Mouse (Mus musculus): ENCODE measurements around the gene Agbl4. TPM values are rescaled to one million over a fixed set of nuclear protein-coding genes. Genes with fewer than 3 reads are reported as not detected.

The Agbl4 gene
- polyA plus RNA-seq, 1 experiment from 2014 or later: 0.81 TPM

DNA sequence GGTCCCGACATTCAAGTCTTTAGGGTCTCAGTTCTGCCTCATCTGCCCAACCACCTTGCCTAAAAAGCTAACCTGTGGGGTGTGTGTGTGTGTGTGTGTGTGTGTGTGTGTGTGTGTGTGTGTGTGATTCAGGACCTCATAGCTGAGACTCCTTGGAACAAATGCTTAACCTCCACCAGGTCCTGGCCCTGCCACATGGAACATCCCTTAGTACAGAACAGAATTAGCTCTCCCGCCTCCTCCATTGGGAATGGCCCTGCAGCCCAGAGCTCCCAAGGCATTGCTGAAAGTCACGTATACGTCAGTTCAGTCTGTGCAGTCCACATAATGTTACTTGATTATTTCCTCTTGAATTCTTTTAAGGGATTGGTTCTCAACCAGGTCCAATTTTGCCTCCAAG lies 1120.7 kb downstream of the Agbl4 start:
- H3K27ac ChIP-seq (replicated peaks; ENCODE audit: low read depth, low read length): no peak overlapping the region
- H3K9ac ChIP-seq (ENCODE audit: low read depth, low read length): no peak overlapping the region
- H3K4me2 ChIP-seq (ENCODE audit: low read depth, low read length): no peak overlapping the region
- no peaks in the 10 kb centered on the region for H3K36me3 ChIP-seq (ENCODE audit: control insufficient read depth, insufficient read depth, low read length)
- H3K4me1 ChIP-seq (ENCODE audit: control insufficient read depth, insufficient read depth, low read length): no peaks in the 10 kb centered on the region; the same call in 1 of the 2 replicates
- ATAC-seq (ENCODE audit: low read depth) (no peak), DNase-seq (ENCODE audit: low spot score) (no peak)
- H3K9me3 ChIP-seq (ENCODE audit: control insufficient read depth, low read length): no peaks in the 10 kb centered on the region
- 82% methylated on average over 4 of the region's 4 CpGs for WGBS
- H3K27me3 ChIP-seq (replicated peaks; ENCODE audit: control insufficient read depth, insufficient read depth, low read length): no peaks in the 10 kb centered on the region
- H3K4me3 ChIP-seq (ENCODE audit: low read depth, low read length): no peak overlapping the region

DNA sequence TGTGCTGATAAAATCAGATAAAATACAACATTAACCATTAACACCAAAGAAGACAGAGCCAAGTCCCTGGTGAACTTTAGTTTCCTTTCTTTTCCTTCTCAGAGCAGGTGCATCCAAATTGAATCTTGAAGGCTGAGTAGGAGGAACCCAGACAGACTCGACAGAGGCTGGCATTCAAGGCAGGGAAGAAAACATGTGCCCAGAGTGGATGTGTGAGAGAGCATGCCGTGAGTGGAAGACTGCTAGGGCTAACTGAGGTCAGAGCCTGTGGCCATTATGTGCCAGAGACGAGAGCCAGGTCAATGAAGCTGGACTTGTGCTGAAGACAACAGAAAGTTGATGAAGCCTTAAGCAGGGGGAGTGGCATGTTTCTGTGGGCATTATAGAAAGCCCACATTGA lies 1121.8 kb downstream of the Agbl4 start:
- H3K27ac ChIP-seq (replicated peaks; ENCODE audit: low read depth, low read length): no peak overlapping the region
- DNase-seq (ENCODE audit: low spot score) (no peak), ATAC-seq (ENCODE audit: low read depth) (no peak)
- H3K4me3 ChIP-seq (ENCODE audit: low read depth, low read length): no peak overlapping the region
- no peak overlapping the region for H3K9ac ChIP-seq (ENCODE audit: low read depth, low read length)
- WGBS: 61% methylated on average over 3 of the region's 3 CpGs
- H3K4me1 ChIP-seq (ENCODE audit: control insufficient read depth, insufficient read depth, low read length): no peaks in the 10 kb centered on the region; the same call in 1 of the 2 replicates
- H3K9me3 ChIP-seq (ENCODE audit: control insufficient read depth, low read length): no peaks in the 10 kb centered on the region
- no peaks in the 10 kb centered on the region for H3K36me3 ChIP-seq (ENCODE audit: control insufficient read depth, insufficient read depth, low read length)
- H3K27me3 ChIP-seq (replicated peaks; ENCODE audit: control insufficient read depth, insufficient read depth, low read length): no peaks in the 10 kb centered on the region
- no peak overlapping the region for H3K4me2 ChIP-seq (ENCODE audit: low read depth, low read length)

DNA sequence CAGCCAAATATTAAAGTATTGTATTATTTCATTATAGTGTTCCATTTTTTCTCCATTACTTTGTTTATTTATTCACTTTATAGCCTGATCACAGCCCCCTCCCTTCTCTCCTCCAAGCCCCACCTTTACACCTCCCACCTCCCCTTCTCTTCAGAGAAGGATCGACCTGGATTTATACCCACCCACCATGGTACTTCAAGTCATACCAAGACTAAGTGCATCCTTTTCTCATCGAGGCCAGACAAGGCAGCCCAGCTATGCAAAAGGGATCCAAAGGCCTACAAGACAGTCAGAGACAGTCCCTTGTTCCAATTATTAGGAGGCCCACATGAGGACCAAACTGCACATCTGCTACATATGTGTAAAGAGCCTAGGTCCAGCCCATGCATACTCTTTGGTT lies 1122.5 kb downstream of the Agbl4 start:
- Histone ChIP-seq H3K36me3 (ENCODE audit: control insufficient read depth, insufficient read depth, low read length) (no peaks in the 10 kb centered on the region), H3K9ac (ENCODE audit: low read depth, low read length) (no peak overlapping the region), H3K4me3 (ENCODE audit: low read depth, low read length) (no peak overlapping the region), H3K27ac (replicated peaks; ENCODE audit: low read depth, low read length) (no peak overlapping the region), H3K27me3 (replicated peaks; ENCODE audit: control insufficient read depth, insufficient read depth, low read length) (no peaks in the 10 kb centered on the region), H3K9me3 (ENCODE audit: control insufficient read depth, low read length) (no peaks in the 10 kb centered on the region), H3K4me1 (ENCODE audit: control insufficient read depth, insufficient read depth, low read length) (no peaks in the 10 kb centered on the region; the same call in 1 of the 2 replicates), H3K4me2 (ENCODE audit: low read depth, low read length) (no peak overlapping the region)
- ATAC-seq (ENCODE audit: low read depth) (no peak), DNase-seq (ENCODE audit: low spot score) (no peak)
- WGBS: 89% methylated on average over 2 of the region's 2 CpGs

DNA sequence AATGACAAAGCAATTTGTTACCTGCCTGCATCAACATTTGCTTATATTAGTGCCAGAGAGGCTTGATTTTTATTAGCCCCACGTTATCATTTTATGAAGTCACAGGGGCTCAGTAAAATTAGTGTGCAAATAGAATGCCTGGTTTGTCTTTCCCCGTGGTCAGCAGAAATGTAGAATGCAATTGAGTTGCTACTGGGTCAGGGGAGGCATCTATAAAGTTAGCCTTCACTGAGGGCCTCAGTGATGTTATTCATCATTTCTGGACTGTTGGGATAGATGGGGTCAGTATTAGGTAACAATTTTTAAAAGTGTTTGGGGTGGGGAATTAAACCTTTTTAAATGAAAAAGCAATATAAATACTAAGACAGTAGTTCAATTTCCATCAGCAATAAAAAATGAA lies 1125.5 kb downstream of the Agbl4 start:
- H3K27ac ChIP-seq (replicated peaks; ENCODE audit: low read depth, low read length): no peak overlapping the region
- no peak overlapping the region for H3K9ac ChIP-seq (ENCODE audit: low read depth, low read length)
- H3K4me1 ChIP-seq (ENCODE audit: control insufficient read depth, insufficient read depth, low read length): no peaks in the 10 kb centered on the region
- no peaks in the 10 kb centered on the region for H3K27me3 ChIP-seq (replicated peaks; ENCODE audit: control insufficient read depth, insufficient read depth, low read length)
- no peak overlapping the region for H3K4me2 ChIP-seq (ENCODE audit: low read depth, low read length)
- no peak overlapping the region for H3K4me3 ChIP-seq (ENCODE audit: low read depth, low read length)
- 66% methylated on average over 2 of the region's 2 CpGs for WGBS
- ATAC-seq (ENCODE audit: low read depth): no peak
- H3K36me3 ChIP-seq (ENCODE audit: control insufficient read depth, insufficient read depth, low read length): no peaks in the 10 kb centered on the region
- no peak for DNase-seq (ENCODE audit: low spot score)
- no peaks in the 10 kb centered on the region for H3K9me3 ChIP-seq (ENCODE audit: control insufficient read depth, low read length)

DNA sequence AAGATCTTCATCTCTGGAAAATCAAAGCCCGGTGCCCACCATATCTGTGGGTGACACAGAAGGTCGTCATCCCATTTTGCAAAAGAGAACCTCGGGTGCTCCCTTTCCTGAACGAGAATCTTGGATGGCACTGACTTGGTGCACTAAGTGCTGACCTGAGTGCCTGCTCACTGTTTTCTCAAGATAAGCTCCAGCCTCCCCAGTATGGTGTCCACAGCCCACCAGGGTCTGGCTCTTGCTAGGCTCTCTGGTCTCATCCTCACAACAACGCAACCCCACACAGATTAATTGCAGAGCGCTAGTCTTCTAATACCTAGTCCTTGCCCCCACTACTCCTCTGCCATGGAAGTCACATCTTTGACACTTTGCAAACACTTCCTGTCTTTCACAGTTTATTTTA lies 1131.5 kb downstream of the Agbl4 start:
- Histone ChIP-seq H3K9ac (ENCODE audit: low read depth, low read length) (no peak overlapping the region), H3K27ac (replicated peaks; ENCODE audit: low read depth, low read length) (no peak overlapping the region), H3K4me1 (ENCODE audit: control insufficient read depth, insufficient read depth, low read length) (no peaks in the 10 kb centered on the region), H3K27me3 (replicated peaks; ENCODE audit: control insufficient read depth, insufficient read depth, low read length) (no peaks in the 10 kb centered on the region), H3K36me3 (ENCODE audit: control insufficient read depth, insufficient read depth, low read length) (no peaks in the 10 kb centered on the region), H3K9me3 (ENCODE audit: control insufficient read depth, low read length) (no peaks in the 10 kb centered on the region), H3K4me3 (ENCODE audit: low read depth, low read length) (no peak overlapping the region), H3K4me2 (ENCODE audit: low read depth, low read length) (no peak overlapping the region)
- DNase-seq (ENCODE audit: low spot score) (no peak), ATAC-seq (ENCODE audit: low read depth) (no peak)
- 83% methylated on average over 6 of the region's 6 CpGs for WGBS

DNA sequence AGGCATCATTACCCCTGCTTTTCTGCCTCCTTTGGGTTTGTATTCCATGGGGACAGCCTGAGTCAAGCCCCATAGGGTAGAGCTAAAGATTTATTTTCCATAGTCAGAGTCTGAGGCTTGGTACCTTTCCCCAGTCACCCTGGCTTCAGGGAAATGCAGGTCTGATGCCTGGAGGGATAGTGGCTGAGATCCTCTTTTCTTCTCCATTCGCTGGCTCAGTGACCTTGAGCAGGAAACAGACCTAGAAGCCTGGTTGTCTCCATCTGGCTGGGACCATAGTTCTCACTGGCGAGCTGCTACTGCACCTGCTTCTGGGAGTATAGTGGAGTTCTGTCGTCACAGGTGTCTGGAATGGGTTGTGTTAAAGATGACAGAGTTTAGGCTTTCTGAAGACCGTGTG lies 1132.5 kb downstream of the Agbl4 start:
- Histone ChIP-seq H3K27ac (replicated peaks; ENCODE audit: low read depth, low read length) (no peak overlapping the region), H3K9me3 (ENCODE audit: control insufficient read depth, low read length) (no peaks in the 10 kb centered on the region), H3K27me3 (replicated peaks; ENCODE audit: control insufficient read depth, insufficient read depth, low read length) (no peaks in the 10 kb centered on the region), H3K9ac (ENCODE audit: low read depth, low read length) (no peak overlapping the region), H3K4me2 (ENCODE audit: low read depth, low read length) (no peak overlapping the region), H3K4me3 (ENCODE audit: low read depth, low read length) (no peak overlapping the region), H3K36me3 (ENCODE audit: control insufficient read depth, insufficient read depth, low read length) (no peaks in the 10 kb centered on the region), H3K4me1 (ENCODE audit: control insufficient read depth, insufficient read depth, low read length) (no peaks in the 10 kb centered on the region)
- WGBS: 81% methylated on average over 4 of the region's 4 CpGs
- DNase-seq (ENCODE audit: low spot score) (no peak), ATAC-seq (ENCODE audit: low read depth) (0 out of 2 replicates have a peak, but pooled peaks have one; percentile 22)

DNA sequence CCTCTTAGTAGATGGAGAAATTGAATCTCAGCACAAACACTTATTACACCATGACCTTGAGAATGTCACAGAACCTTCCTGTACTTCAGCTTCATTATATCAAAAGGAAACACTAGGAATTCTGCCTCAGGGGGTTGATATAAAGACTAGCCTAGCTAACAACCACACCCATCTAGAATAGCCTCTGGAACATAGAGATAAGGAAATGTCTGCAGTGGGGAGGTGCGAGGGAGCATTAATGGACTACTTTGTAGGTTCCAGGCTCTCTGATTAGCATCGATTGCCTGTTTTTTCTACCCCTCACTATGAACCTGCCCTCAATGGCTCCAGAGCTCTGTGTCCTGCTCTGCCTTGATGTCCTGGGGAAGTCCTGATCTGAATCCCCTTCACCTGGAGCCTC lies 1133.1 kb downstream of the Agbl4 start:
- no peak overlapping the region for H3K4me2 ChIP-seq (ENCODE audit: low read depth, low read length)
- DNase-seq (ENCODE audit: low spot score) (no peak), ATAC-seq (ENCODE audit: low read depth) (no peak)
- H3K27ac ChIP-seq (replicated peaks; ENCODE audit: low read depth, low read length): no peak overlapping the region
- H3K4me3 ChIP-seq (ENCODE audit: low read depth, low read length): no peak overlapping the region
- no peaks in the 10 kb centered on the region for H3K9me3 ChIP-seq (ENCODE audit: control insufficient read depth, low read length)
- H3K9ac ChIP-seq (ENCODE audit: low read depth, low read length): no peak overlapping the region
- H3K36me3 ChIP-seq (ENCODE audit: control insufficient read depth, insufficient read depth, low read length): no peaks in the 10 kb centered on the region
- H3K27me3 ChIP-seq (replicated peaks; ENCODE audit: control insufficient read depth, insufficient read depth, low read length): no peaks in the 10 kb centered on the region
- WGBS: 87% methylated on average over 2 of the region's 2 CpGs
- no peaks in the 10 kb centered on the region for H3K4me1 ChIP-seq (ENCODE audit: control insufficient read depth, insufficient read depth, low read length)

DNA sequence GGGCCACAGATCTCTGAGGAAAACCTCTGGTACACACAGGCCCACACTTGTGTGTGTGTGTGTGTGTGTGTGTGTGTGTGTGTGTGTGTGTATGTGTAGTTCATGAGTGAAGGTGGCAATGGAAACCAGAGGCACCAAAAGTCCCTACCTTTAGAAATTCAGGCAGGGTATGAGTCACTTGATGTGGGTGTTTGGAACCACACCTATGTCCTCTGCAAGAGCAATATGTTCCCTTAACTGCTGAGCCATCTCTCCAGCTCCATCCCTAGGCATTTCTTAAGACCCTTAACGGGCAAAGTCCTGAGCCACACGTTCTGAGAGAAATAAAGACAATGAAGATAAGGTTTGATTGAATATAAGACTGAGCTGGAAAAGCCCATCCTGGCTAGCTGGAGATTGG lies 1147.2 kb downstream of the Agbl4 start:
- H3K36me3 ChIP-seq (ENCODE audit: control insufficient read depth, insufficient read depth, low read length): no peaks in the 10 kb centered on the region
- 82% methylated on average over 2 of the region's 2 CpGs for WGBS
- H3K4me3 ChIP-seq (ENCODE audit: low read depth, low read length): no peak overlapping the region
- DNase-seq (ENCODE audit: low spot score) (no peak), ATAC-seq (ENCODE audit: low read depth) (no peak)
- no peaks in the 10 kb centered on the region for H3K9me3 ChIP-seq (ENCODE audit: control insufficient read depth, low read length)
- H3K4me2 ChIP-seq (ENCODE audit: low read depth, low read length): no peak overlapping the region
- no peaks in the 10 kb centered on the region for H3K27me3 ChIP-seq (replicated peaks; ENCODE audit: control insufficient read depth, insufficient read depth, low read length)
- H3K9ac ChIP-seq (ENCODE audit: low read depth, low read length): no peak overlapping the region
- no peak overlapping the region for H3K27ac ChIP-seq (replicated peaks; ENCODE audit: low read depth, low read length)
- H3K4me1 ChIP-seq (ENCODE audit: control insufficient read depth, insufficient read depth, low read length): no peaks in the 10 kb centered on the region

DNA sequence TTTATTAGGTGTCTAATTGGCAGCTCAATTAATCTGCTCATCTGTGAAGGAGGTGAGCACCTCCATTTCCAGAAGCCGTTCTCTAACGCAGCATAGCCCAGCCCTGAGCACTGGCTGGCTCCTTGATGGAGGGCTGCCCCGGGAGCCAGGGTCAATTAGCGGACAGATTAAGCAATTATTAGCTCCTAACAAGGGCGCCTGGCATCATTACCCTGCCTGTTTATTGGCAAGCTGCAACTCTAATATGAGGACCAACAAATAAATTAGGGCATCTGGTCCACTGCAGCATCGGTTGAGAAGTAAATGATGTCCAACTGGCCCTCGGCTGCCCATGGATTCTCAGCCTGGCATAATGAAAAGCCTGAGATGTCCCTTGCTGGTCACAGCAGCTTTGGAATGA lies 1148.5 kb downstream of the Agbl4 start:
- Histone ChIP-seq H3K9ac (ENCODE audit: low read depth, low read length) (no peak overlapping the region), H3K27ac (replicated peaks; ENCODE audit: low read depth, low read length) (no peak overlapping the region), H3K4me3 (ENCODE audit: low read depth, low read length) (no peak overlapping the region), H3K9me3 (ENCODE audit: control insufficient read depth, low read length) (no peaks in the 10 kb centered on the region), H3K36me3 (ENCODE audit: control insufficient read depth, insufficient read depth, low read length) (no peaks in the 10 kb centered on the region), H3K4me1 (ENCODE audit: control insufficient read depth, insufficient read depth, low read length) (no peaks in the 10 kb centered on the region), H3K4me2 (ENCODE audit: low read depth, low read length) (no peak overlapping the region), H3K27me3 (replicated peaks; ENCODE audit: control insufficient read depth, insufficient read depth, low read length) (no peaks in the 10 kb centered on the region)
- 76% methylated on average over 7 of the region's 7 CpGs for whole genome bisulfite sequencing
- DNase-seq (ENCODE audit: low spot score) (no peak), ATAC-seq (ENCODE audit: low read depth) (no peak)
